Mouse (Mus musculus) forebrain, embryonic 14.5 days (tissue): ENCODE measurements around the gene Tppp2. TPM values are rescaled to one million over a fixed set of nuclear protein-coding genes. Genes with fewer than 3 reads are reported as not detected.

Experiments used
- ATAC-seq: fragments of 200-750 bp; cut with Nextera tagmentation; 2 replicates; pipeline ENCODE4 v1.8.0; 2017; ENCODE audit warnings: mild to moderate bottlenecking, moderate library complexity
- DNase-seq: peaks from one replicate; pipeline ENCODE4 v3.0.0-alpha.2; 2015; ENCODE audit warnings: low spot score
- H3K27ac ChIP-seq: fragments of 300-500 bp; sonication (generic); 2 replicates; pipeline ENCODE4 v1.5.1; 2014; ENCODE audit warnings: low read depth, mild to moderate bottlenecking, control low read depth, low read length, moderate library complexity
- H3K27me3 ChIP-seq: fragments of 300-500 bp; sonication (generic); replicated peaks from 2 replicates; pipeline ENCODE4 v1.6.1; 2014; ENCODE audit warnings: low read length, control low read depth, mixed read lengths; ENCODE audit not compliant: control insufficient read depth, insufficient read depth
- H3K36me3 ChIP-seq: fragments of 300-500 bp; sonication (generic); 2 replicates; pipeline ENCODE4 v1.6.1; 2014; ENCODE audit warnings: low read length, control low read depth; ENCODE audit not compliant: control insufficient read depth, insufficient read depth
- H3K4me1 ChIP-seq: fragments of 300-500 bp; sonication (generic); 2 replicates; pipeline ENCODE4 v1.6.1; 2014; ENCODE audit warnings: antibody characterized with exemption, low read length, control low read depth; ENCODE audit not compliant: control insufficient read depth, insufficient read depth
- H3K4me2 ChIP-seq: fragments of 300-500 bp; sonication (generic); 2 replicates; pipeline ENCODE4 v1.6.1; 2014; ENCODE audit warnings: mild to moderate bottlenecking, control low read depth, low read length
- H3K4me3 ChIP-seq: fragments of 300-500 bp; sonication (generic); 2 replicates; pipeline ENCODE4 v1.5.1; 2014; ENCODE audit warnings: low read depth, low read length, control low read depth
- H3K9ac ChIP-seq: fragments of 300-500 bp; sonication (generic); 2 replicates; pipeline ENCODE4 v1.6.1; 2014; ENCODE audit warnings: mild to moderate bottlenecking, low read length, control low read depth, moderate library complexity
- H3K9me3 ChIP-seq: fragments of 300-500 bp; sonication (generic); replicated peaks from 2 replicates; pipeline ENCODE4 v1.6.1; 2016; ENCODE audit warnings: low read length, control low read depth, mixed read lengths; ENCODE audit not compliant: control insufficient read depth
- WGBS: fragments of 180-500 bp; shearing (Covaris S2); extraction: QIAGEN DNeasy Blood & Tissue Kit; methylation state at CpG from one replicate; pipeline ENCODE4 v1.1.7; 2014; 5-methylcytosine and 5-hydroxymethylcytosine counted together
- polyA plus RNA-seq: library from polyadenylated mRNA; unstranded; fragments of >200 nt; fragmentation: Nextera tagmentation; extraction: Ambion mirVana; gene quantifications from 2 replicates; pipeline ENCODE4 v1.2.1, GENCODE M21; 2014

The Tppp2 gene
- polyA plus RNA-seq, 1 experiment from 2014 or later: not detected

GRCm38 (mm10) chr14:51903782-51904181 is 14.4 kb upstream of the Tppp2 start:
- DNase-seq: no peak
- 95% methylated on average over 9 of the region's 9 CpGs for WGBS
- no peak for ATAC-seq
- no peak overlapping the region for H3K27ac ChIP-seq
- H3K9me3 ChIP-seq: no peaks in the 10 kb centered on the region
- no peak overlapping the region for H3K9ac ChIP-seq
- H3K4me2 ChIP-seq: no peak overlapping the region
- H3K4me1 ChIP-seq: no peaks in the 10 kb centered on the region
- H3K36me3 ChIP-seq: peaks cover 9% of the 10 kb centered on the region; the same call in 1 of the 2 replicates
- H3K27me3 ChIP-seq: no peaks in the 10 kb centered on the region
- H3K4me3 ChIP-seq: no peak overlapping the region

GRCm38 (mm10) chr14:51904706-51905105 is 13.5 kb upstream of the Tppp2 start:
- Histone ChIP-seq H3K36me3 (peaks cover 9% of the 10 kb centered on the region; the same call in 1 of the 2 replicates), H3K4me2 (no peak overlapping the region), H3K27me3 (no peaks in the 10 kb centered on the region), H3K4me3 (no peak overlapping the region), H3K9ac (no peak overlapping the region), H3K27ac (no peak overlapping the region), H3K9me3 (no peaks in the 10 kb centered on the region), H3K4me1 (no peaks in the 10 kb centered on the region)
- ATAC-seq (no peak; the same call in 1 of the 2 replicates), DNase-seq (peak; percentile 37)
- 75% methylated on average over 7 of the region's 7 CpGs for WGBS

GRCm38 (mm10) chr14:51906102-51906501 is 12.1 kb upstream of the Tppp2 start:
- no peaks in the 10 kb centered on the region for H3K4me1 ChIP-seq
- no peaks in the 10 kb centered on the region for H3K27me3 ChIP-seq
- no peak overlapping the region for H3K9ac ChIP-seq
- no peak overlapping the region for H3K4me2 ChIP-seq
- no peak overlapping the region for H3K4me3 ChIP-seq
- ATAC-seq (no peak), DNase-seq (no peak)
- H3K27ac ChIP-seq: no peak overlapping the region
- no peaks in the 10 kb centered on the region for H3K9me3 ChIP-seq
- peaks cover 14% of the 10 kb centered on the region; the same call in 1 of the 2 replicates for H3K36me3 ChIP-seq
- 94% methylated on average over 11 of the region's 11 CpGs for WGBS

GRCm38 (mm10) chr14:51911301-51911700 is 6.9 kb upstream of the Tppp2 start:
- WGBS: 84% methylated on average over 10 of the region's 10 CpGs
- H3K36me3 ChIP-seq: peaks cover 14% of the 10 kb centered on the region; the same call in 1 of the 2 replicates
- DNase-seq (no peak), ATAC-seq (no peak)
- no peaks in the 10 kb centered on the region for H3K9me3 ChIP-seq
- no peaks in the 10 kb centered on the region; the same call in 1 of the 2 replicates for H3K4me1 ChIP-seq
- no peak overlapping the region for H3K4me3 ChIP-seq
- H3K9ac ChIP-seq: no peak overlapping the region
- no peak overlapping the region for H3K4me2 ChIP-seq
- no peaks in the 10 kb centered on the region for H3K27me3 ChIP-seq
- H3K27ac ChIP-seq: no peak overlapping the region

GRCm38 (mm10) chr14:51912391-51913061 is 5.7 kb upstream of the Tppp2 start:
- DNase-seq (no peak), ATAC-seq (peak; percentile 25)
- Histone ChIP-seq H3K9me3 (no peaks in the 10 kb centered on the region), H3K4me2 (peak overlapping the region; percentile 98), H3K4me1 (no peaks in the 10 kb centered on the region; the same call in 1 of the 2 replicates), H3K4me3 (peak overlapping the region; percentile 55), H3K9ac (peak overlapping the region; percentile 75), H3K27ac (peak overlapping the region; percentile 87), H3K36me3 (peaks cover 14% of the 10 kb centered on the region; the same call in 1 of the 2 replicates), H3K27me3 (no peaks in the 10 kb centered on the region)
- 7% methylated on average over 14 of the region's 14 CpGs for WGBS

GRCm38 (mm10) chr14:51913062-51913959 is 4.9 kb upstream of the Tppp2 start:
- H3K36me3 ChIP-seq: peaks cover 9% of the 10 kb centered on the region; the same call in 1 of the 2 replicates

GRCm38 (mm10) chr14:51913960-51914762 is 4.1 kb upstream of the Tppp2 start, which contains the start of gene Ndrg2:
TSS of gene Ndrg2 (minus strand) at chr14:51914158.
- H3K9me3 ChIP-seq: no peaks in the 10 kb centered on the region
- H3K4me2 ChIP-seq: peak within 1 kb of the TSS; percentile 98
- 1% methylated on average over 21 of the region's 23 CpGs for WGBS
- ATAC-seq (peak; percentile 79), DNase-seq (peak; percentile 91)
- peak within 1 kb of the TSS; percentile 87 for H3K27ac ChIP-seq
- H3K9ac ChIP-seq: peak within 1 kb of the TSS; percentile 75
- no peaks in the 10 kb centered on the region for H3K27me3 ChIP-seq
- no peaks in the 10 kb centered on the region; the same call in 1 of the 2 replicates for H3K4me1 ChIP-seq
- H3K36me3 ChIP-seq: 0 out of 2 replicates have a peak, but pooled peaks cover 5% of the 10 kb centered on the region
- peak within 1 kb of the TSS; percentile 55 for H3K4me3 ChIP-seq

More at GRCm38 (mm10) chr14:51913062-51913959, 4.9 kb upstream of the Tppp2 start:
- H3K4me2 ChIP-seq: peak overlapping the region; percentile 98
- H3K9me3 ChIP-seq: no peaks in the 10 kb centered on the region
- peak; percentile 77 for ATAC-seq
- H3K27ac ChIP-seq: peak overlapping the region; percentile 87
- peak overlapping the region; percentile 55 for H3K4me3 ChIP-seq
- H3K27me3 ChIP-seq: no peaks in the 10 kb centered on the region
- H3K4me1 ChIP-seq: no peaks in the 10 kb centered on the region; the same call in 1 of the 2 replicates
- H3K9ac ChIP-seq: peak overlapping the region; percentile 75
- under 1% methylated on average over 58 of the region's 58 CpGs for WGBS
- DNase-seq: peak; percentile 79

- ATAC-seq (no peak), DNase-seq (no peak)
- peak overlapping the region; percentile 18; the same call in 1 of the 2 replicates for H3K4me2 ChIP-seq
- H3K27me3 ChIP-seq: no peaks in the 10 kb centered on the region
- H3K4me3 ChIP-seq: no peak overlapping the region
- H3K9me3 ChIP-seq: no peaks in the 10 kb centered on the region
- H3K4me1 ChIP-seq: no peaks in the 10 kb centered on the region; the same call in 1 of the 2 replicates
- H3K9ac ChIP-seq: no peak overlapping the region
- 18% methylated on average over 3 of the region's 3 CpGs for WGBS
- 0 out of 2 replicates have a peak, but pooled peaks cover 1% of the 10 kb centered on the region for H3K36me3 ChIP-seq
- H3K27ac ChIP-seq: peak overlapping the region; percentile 52; the same call in 1 of the 2 replicates
Measured at GRCm38 (mm10) chr14:51915030-51915429, 3.2 kb upstream of the Tppp2 start.
